Comparison of ENCODE assay signal across 23 mouse cellular contexts in genomic region chr11:117390774-117391534, GRCm38 (mm10).
DNase-seq lines count a peak whose midpoint lies in the region; ATAC-seq and TF ChIP-seq lines count a peak whose summit lies in the region.
"Had no signal": no experiment of that assay in that cellular context is flagged by ENCODE, and none has a peak within 500 bp of the region (broad histone marks: within the 10 kb centered on the region; RNA-seq: fewer than 3 reads in every experiment).

No protein-coding gene starts in this region.

- WGBS in hindbrain, embryonic 10.5 days: 17% methylated on average over 7 of the region's 7 CpGs
- 25% methylated on average over 7 of the region's 7 CpGs for WGBS in hindbrain, embryonic 11.5 days
- 12% methylated on average over 7 of the region's 7 CpGs for WGBS in liver, postnatal 0 days (ENCODE audit: insufficient replicate concordance)
- whole genome bisulfite sequencing in liver, embryonic 11.5 days: 15% methylated on average over 7 of the region's 7 CpGs

- no peak overlapping the region for H3K9ac ChIP-seq in hindbrain, embryonic 11.5 days (ENCODE audit: low read depth, low read length)
- H3K9ac ChIP-seq in liver, postnatal 0 days (replicated peaks): no peak overlapping the region
- no peak overlapping the region for H3K9ac ChIP-seq in liver, embryonic 11.5 days (ENCODE audit: low read depth, low read length)
- H3K9ac ChIP-seq: embryonic facial prominence, embryonic 13.5 days; hindbrain, embryonic 15.5 days; liver, embryonic 12.5 days; midbrain, embryonic 15.5 days; neural tube, embryonic 13.5 days had no signal

- peaks cover 48% of the 10 kb centered on the region for H3K4me1 ChIP-seq in hindbrain, embryonic 10.5 days (replicated peaks)
- peaks cover 14% of the 10 kb centered on the region for H3K4me1 ChIP-seq in hindbrain, embryonic 11.5 days (replicated peaks; ENCODE audit: control insufficient read depth, insufficient read depth, low read length)
- peaks cover 13% of the 10 kb centered on the region for H3K4me1 ChIP-seq in liver, postnatal 0 days (ENCODE audit: insufficient read depth)
- H3K4me1 ChIP-seq in liver, embryonic 11.5 days (replicated peaks; ENCODE audit: control insufficient read depth, insufficient read depth, low read length): peaks cover 3% of the 10 kb centered on the region; the same call in 1 of the 2 replicates
- peaks cover 36% of the 10 kb centered on the region for H3K4me1 ChIP-seq in megakaryocyte, embryonic 14.5 days

- H3K4me2 ChIP-seq in hindbrain, embryonic 11.5 days (replicated peaks; ENCODE audit: low read depth, low read length): no peak overlapping the region
- H3K4me2 ChIP-seq in liver, postnatal 0 days (ENCODE audit: low read depth, low read length): no peak overlapping the region
- H3K4me2 ChIP-seq in liver, embryonic 11.5 days: no peak overlapping the region
- H3K4me2 ChIP-seq: embryonic facial prominence, embryonic 13.5 days; hindbrain, embryonic 15.5 days; liver, embryonic 12.5 days; midbrain, embryonic 15.5 days; neural tube, embryonic 13.5 days had no signal

- DNase-seq in cerebellum, adult 9-10 months: peak; percentile 1
- no peak for DNase-seq in cerebellum, postnatal 14 days
- DNase-seq in hindbrain, embryonic 10.5 days (ENCODE audit: low spot score): no peak
- DNase-seq in hindbrain, embryonic 11.5 days (ENCODE audit: low spot score): no peak
- DNase-seq in liver, postnatal 0 days: no peak
- DNase-seq in liver, embryonic 11.5 days (ENCODE audit: low spot score): no peak
- no peak for DNase-seq in frontal cortex, postnatal 14 days (ENCODE audit: low spot score in 2 of 2)
- DNase-seq: lung, adult 2 months; lung, postnatal 14 days; right cerebral cortex, postnatal 25 days; spleen, adult 18-20 months; thymus, postnatal 36 days had no signal

- TF ChIP-seq CTCF in liver, postnatal 0 days (IDR thresholded peaks at IDR 0.05; ENCODE audit: low read depth): no peak

- H3K36me3 ChIP-seq in hindbrain, embryonic 10.5 days: no peaks in the 10 kb centered on the region
- no peaks in the 10 kb centered on the region for H3K36me3 ChIP-seq in hindbrain, embryonic 11.5 days (ENCODE audit: control insufficient read depth, insufficient read depth, low read length)
- no peaks in the 10 kb centered on the region for H3K36me3 ChIP-seq in liver, postnatal 0 days (replicated peaks; ENCODE audit: insufficient read depth, low read length)
- no peaks in the 10 kb centered on the region for H3K36me3 ChIP-seq in liver, embryonic 11.5 days (ENCODE audit: control insufficient read depth, insufficient read depth, low read length)
- H3K36me3 ChIP-seq in megakaryocyte, embryonic 14.5 days (replicated peaks; ENCODE audit: low read length): no peaks in the 10 kb centered on the region
- H3K36me3 ChIP-seq: embryonic facial prominence, embryonic 13.5 days; hindbrain, embryonic 15.5 days; limb, embryonic 10.5 days; liver, embryonic 12.5 days; midbrain, embryonic 15.5 days; neural tube, embryonic 13.5 days had no signal

- no peaks in the 10 kb centered on the region for H3K9me3 ChIP-seq in hindbrain, embryonic 10.5 days
- H3K9me3 ChIP-seq in hindbrain, embryonic 11.5 days (ENCODE audit: control insufficient read depth, low read length): no peaks in the 10 kb centered on the region
- H3K9me3 ChIP-seq in liver, postnatal 0 days (ENCODE audit: low read length): no peaks in the 10 kb centered on the region
- no peaks in the 10 kb centered on the region for H3K9me3 ChIP-seq in liver, embryonic 11.5 days (ENCODE audit: control insufficient read depth, low read length)
- H3K9me3 ChIP-seq in megakaryocyte, embryonic 14.5 days: peaks cover 5% of the 10 kb centered on the region
- H3K9me3 ChIP-seq: embryonic facial prominence, embryonic 13.5 days; hindbrain, embryonic 15.5 days; limb, embryonic 10.5 days; liver, embryonic 12.5 days; midbrain, embryonic 15.5 days; neural tube, embryonic 13.5 days had no signal

- H3K27ac ChIP-seq in hindbrain, embryonic 10.5 days: peak overlapping the region; percentile 56; the same call in 1 of the 2 replicates
- no peak overlapping the region for H3K27ac ChIP-seq in hindbrain, embryonic 11.5 days (ENCODE audit: low read depth, low read length)
- peak overlapping the region; percentile 51 for H3K27ac ChIP-seq in liver, postnatal 0 days (ENCODE audit: low read depth)
- H3K27ac ChIP-seq in liver, embryonic 11.5 days (ENCODE audit: low read depth, low read length): no peak overlapping the region
- H3K27ac ChIP-seq: embryonic facial prominence, embryonic 13.5 days; hindbrain, embryonic 15.5 days; limb, embryonic 10.5 days; liver, embryonic 12.5 days; midbrain, embryonic 15.5 days; neural tube, embryonic 13.5 days had no signal

- ATAC-seq in hindbrain, embryonic 11.5 days (ENCODE audit: low FRiP score): no peak
- ATAC-seq in liver, postnatal 0 days: no peak
- no peak for ATAC-seq in liver, embryonic 11.5 days (replicated peaks; ENCODE audit: low FRiP score)
- ATAC-seq: CD4-positive, CD25-positive, alpha-beta regulatory T cell, adult 4 months; forebrain, embryonic 14.5 days; midbrain, embryonic 15.5 days had no signal

- peaks cover 73% of the 10 kb centered on the region for H3K27me3 ChIP-seq in hindbrain, embryonic 10.5 days (ENCODE audit: insufficient read depth, poor library complexity, severe bottlenecking)
- H3K27me3 ChIP-seq in hindbrain, embryonic 11.5 days (ENCODE audit: control insufficient read depth, insufficient read depth, low read length): no peaks in the 10 kb centered on the region; the same call in 1 of the 2 replicates
- peaks cover 23% of the 10 kb centered on the region for H3K27me3 ChIP-seq in liver, postnatal 0 days (ENCODE audit: insufficient read depth, low read length)
- H3K27me3 ChIP-seq in liver, embryonic 11.5 days (replicated peaks; ENCODE audit: control insufficient read depth, insufficient read depth, low read length): peaks cover 30% of the 10 kb centered on the region
- H3K27me3 ChIP-seq in megakaryocyte, embryonic 14.5 days (replicated peaks): peaks cover 87% of the 10 kb centered on the region
- H3K27me3 ChIP-seq: midbrain, embryonic 15.5 days had no signal

- no peak for TF ChIP-seq EP300 in liver, postnatal 0 days (IDR thresholded peaks at IDR 0.05; ENCODE audit: low read depth)

- H3K4me3 ChIP-seq in hindbrain, embryonic 10.5 days: no peak overlapping the region
- H3K4me3 ChIP-seq in hindbrain, embryonic 11.5 days (ENCODE audit: low read depth, low read length): no peak overlapping the region
- H3K4me3 ChIP-seq in liver, postnatal 0 days (ENCODE audit: low read depth, low read length): no peak overlapping the region
- H3K4me3 ChIP-seq in liver, embryonic 11.5 days (ENCODE audit: low read depth, low read length): no peak overlapping the region
- H3K4me3 ChIP-seq in megakaryocyte, embryonic 14.5 days (replicated peaks): peak overlapping the region; percentile 38
- H3K4me3 ChIP-seq: embryonic facial prominence, embryonic 13.5 days; erythroblast, embryonic 14.5 days; hindbrain, embryonic 15.5 days; limb, embryonic 10.5 days; liver, embryonic 12.5 days; midbrain, embryonic 15.5 days; myocyte; neural tube, embryonic 13.5 days had no signal

Comparison
In these comparisons a context has a peak if more than half of its experiments do, and no peak if none do; other contexts are left out.
1. H3K27ac ChIP-seq: peak in hindbrain, embryonic 10.5 days (single experiment) and liver, postnatal 0 days (single experiment); none in hindbrain, embryonic 11.5 days (single experiment) and liver, embryonic 11.5 days (single experiment).